Mouse (Mus musculus): ENCODE results near the gene Inpp1.

Inpp1 gene

DNA sequence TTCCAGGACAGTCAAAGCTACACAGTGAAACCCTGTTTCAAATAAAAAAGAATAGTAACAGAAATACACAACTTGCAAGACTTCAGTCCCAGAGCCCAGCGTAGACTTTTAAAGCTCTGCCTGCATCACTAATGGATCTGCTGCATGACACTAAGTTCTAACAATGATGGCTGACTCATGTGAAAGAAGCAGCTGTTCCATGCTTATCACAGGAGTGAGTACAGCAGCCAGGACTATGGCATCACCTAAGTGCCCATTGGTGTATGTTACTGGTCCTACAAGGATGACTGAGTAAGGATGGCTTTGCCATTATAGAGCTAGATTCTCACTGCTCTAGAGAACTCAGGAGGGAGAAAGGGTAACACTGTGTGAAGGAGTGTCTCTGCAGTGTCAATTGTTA is 30.2 kb downstream of the Inpp1 start:
- DNase-seq: no peak

DNA sequence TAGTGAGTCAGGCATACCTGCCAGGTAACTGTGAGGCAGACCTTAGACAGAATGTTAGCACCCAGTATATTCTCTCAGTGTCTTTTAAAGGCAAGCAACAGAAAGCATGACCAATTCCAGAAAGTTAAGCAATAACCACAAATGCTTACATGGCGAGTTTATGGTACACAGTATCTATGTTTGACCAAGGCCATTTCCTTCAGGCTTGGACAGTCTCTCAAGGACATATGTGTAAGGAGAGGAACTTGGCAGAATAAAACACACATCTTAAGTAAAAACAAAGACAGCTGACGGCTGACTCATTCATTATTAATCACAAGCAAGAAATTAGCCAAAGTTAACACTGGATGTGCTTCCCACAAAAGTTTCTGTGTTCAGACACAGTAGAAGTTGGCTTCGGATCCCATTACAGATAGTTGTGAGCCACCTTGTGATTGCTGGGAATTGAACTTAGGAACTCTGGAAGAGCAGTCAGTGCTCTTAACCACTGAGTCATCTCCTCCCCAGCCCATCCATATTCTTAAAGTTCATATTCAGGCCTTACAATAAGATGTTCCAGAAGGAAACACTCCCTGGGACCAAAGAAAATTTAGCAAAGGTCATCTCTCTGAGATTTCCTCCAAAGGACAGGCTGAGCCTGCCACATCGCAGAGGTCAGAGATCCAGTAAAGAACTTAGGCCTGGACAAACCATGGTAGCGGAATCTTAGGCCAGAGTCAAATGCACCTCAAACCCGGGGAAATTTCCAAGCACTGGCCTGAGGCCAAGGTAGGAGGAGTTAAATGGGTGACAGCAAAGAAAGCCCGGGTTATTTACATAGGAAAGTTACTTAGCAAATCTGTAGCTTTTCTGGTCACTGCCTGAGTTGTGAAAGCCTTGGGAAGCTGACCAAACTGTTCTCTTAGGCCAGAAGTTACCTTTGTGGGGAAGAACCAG is 52.0 kb downstream of the Inpp1 start:
- DNase-seq: no peak

GRCm38 (mm10) chr1:52763894-52764809 is 53.3 kb downstream of the Inpp1 start:
- DNase-seq: peak in 1 of 2 experiments; percentile 9

GRCm38 (mm10) chr1:52758174-52758573 is 59.3 kb downstream of the Inpp1 start:
- DNase-seq: no peak

GRCm38 (mm10) chr1:52754331-52754730 is 63.2 kb downstream of the Inpp1 start:
- no peak for DNase-seq

DNA sequence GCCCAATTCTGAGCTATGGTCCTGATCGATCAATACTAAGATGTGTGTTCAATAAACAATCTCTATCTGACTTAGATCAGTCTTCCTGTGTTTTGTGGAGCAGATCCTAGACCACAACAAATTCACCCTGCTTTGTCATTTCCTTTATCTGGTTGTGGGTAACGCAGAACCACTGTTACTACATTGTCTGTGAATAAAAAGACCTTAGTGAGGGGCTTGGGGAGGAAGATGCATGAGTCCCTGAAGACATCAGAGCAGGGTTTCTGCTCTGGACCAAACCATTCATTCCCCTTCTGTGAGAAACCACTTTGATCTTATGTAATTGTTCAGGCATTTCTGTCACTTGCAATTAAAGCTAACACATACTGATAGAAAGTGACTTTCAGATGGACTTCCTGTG is 63.7 kb downstream of the Inpp1 start:
- DNase-seq: no peak

- no peak for DNase-seq
These were observed 64.8 kb downstream of the Inpp1 start for GRCm38 (mm10) chr1:52752706-52753105.

DNA sequence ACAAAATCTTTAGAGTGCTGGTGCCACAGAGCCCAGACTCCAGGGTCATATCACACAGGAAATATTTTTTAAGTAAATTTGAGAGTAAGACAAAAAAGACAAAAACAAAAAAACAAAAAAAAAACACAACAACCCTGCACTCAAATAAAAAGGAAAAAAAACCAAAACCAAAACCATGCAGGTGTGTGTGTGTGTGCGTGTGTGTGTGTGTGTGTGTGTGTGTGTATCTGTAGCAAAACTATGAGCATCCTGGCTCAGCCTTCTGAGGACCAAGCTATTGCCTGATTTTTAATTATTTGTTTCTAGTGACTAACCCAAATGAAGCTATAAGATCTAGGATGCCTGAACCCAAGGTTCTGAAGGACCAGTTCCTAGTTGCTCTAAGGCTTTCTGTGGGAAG is 65.9 kb downstream of the Inpp1 start:
- DNase-seq: no peak

DNA sequence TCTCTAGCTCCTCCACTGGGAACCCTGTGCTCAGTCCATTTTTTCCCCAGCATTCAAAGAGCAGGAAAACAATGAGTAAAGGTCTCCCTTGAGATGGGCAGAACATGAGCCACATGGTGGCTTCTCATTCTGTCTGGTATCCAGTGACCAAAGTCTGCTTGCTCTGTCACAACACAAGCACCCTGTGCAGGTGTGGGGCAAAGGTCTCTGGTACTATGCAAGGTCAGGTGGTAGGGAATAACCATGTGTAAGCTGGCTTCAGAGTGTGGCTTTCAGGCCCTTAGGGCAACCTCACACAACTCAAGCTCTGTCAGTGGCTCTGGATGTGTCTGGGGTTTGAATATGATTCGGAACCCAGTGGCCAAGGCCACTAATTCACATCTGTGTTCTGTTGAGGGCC is 67.5 kb downstream of the Inpp1 start:
- DNase-seq: no peak

DNA sequence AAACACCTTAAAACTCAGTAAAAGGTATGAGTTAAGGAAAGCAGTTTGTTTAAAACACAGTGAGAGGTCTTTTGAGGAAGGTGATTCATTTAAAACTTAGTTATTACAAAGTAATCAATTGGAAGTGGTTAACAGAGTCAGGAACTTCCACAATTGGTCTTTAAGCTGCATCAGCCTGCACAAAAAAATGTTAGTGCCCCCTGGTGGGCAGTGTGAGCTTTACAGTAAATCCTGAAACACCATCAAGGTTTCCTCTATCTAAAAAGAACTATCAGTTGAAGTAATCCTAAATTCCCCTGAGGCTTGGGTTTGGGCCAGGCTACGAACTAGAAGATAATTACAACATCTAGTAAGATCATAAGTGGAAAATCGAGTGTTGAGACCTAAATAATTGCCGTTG is 69.2 kb downstream of the Inpp1 start:
- DNase-seq: peak; percentile 12 to 26

DNA sequence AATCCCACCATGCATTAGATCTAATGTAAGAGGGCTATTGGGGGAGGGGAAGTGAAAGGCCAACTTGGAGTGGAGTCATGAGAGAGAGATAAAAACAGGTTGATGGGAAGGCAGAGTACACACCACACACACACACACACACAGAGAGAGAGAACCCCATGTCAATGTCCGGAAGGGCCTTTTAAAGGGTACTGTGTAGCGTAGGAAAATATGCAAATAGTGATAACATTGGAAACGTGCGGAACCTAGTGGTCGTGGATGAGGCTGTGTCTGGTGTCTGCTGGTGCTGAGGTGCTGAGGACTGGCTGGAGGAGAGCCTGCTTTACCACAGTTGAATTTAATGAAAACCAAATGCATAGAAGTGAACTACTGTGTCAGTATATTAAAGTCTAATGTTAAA is 74.9 kb downstream of the Inpp1 start:
- no peak for DNase-seq

Data from thymus, adult 18-20 months (tissue).